Mouse (Mus musculus): ENCODE data around the gene Gng2.

DNA sequence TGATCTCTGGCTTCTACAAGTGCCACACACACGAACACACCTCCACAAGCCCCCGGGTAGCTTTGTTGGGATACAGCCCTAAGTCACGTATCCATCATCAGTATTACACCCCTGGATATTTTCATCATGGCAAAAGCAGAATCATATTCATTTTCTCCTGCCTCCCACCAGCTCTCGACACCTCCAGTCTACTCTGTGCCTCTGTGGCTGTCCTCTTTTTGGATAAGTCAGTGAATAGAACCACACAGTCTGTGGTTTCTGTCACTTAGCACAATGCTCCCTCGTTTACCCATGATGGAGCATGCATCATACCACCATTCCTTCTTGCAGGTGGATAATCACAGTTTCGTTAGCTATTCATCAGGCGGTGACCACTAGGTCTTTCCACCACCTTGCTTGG lies 31.2 kb downstream of the Gng2 start:
- TF ChIP-seq CHD1 (IDR thresholded peaks at IDR 0.05; ENCODE audit: low read depth, low read length) (no peak), POLR2AphosphoS5 (IDR thresholded peaks at IDR 0.05; ENCODE audit: borderline replicate concordance, low read depth, low read length) (no peak)
